In genomic region chr1:127785882-127786281, GRCm38 (mm10) we compare ENCODE assay signal across 22 mouse cellular contexts. TPM values are rescaled to one million over a fixed set of nuclear protein-coding genes. Genes with fewer than 3 reads are reported as not detected.
"Had no signal": no experiment of that assay in that cellular context is flagged by ENCODE, and none has a peak within 500 bp of the region (broad histone marks: within the 10 kb centered on the region; RNA-seq: fewer than 3 reads in every experiment).

No protein-coding gene starts in this region.

- H3K36me3 ChIP-seq: lung, embryonic 15.5 days; midbrain, embryonic 13.5 days; neural tube, embryonic 13.5 days; stomach, embryonic 15.5 days had no signal

- H3K4me2 ChIP-seq: limb, embryonic 12.5 days; liver, embryonic 13.5 days; lung, embryonic 15.5 days; midbrain, embryonic 13.5 days; neural tube, embryonic 13.5 days; stomach, embryonic 15.5 days had no signal

- DNase-seq: kidney, adult 9 months; kidney, postnatal 36 days; liver; liver, embryonic 13.5 days; liver, postnatal 0 days; lung, postnatal 14 days; retina, postnatal 1 day; thymus, adult 2 months; thymus, postnatal 25 days had no signal

- H3K4me1 ChIP-seq: stomach, embryonic 15.5 days had no signal

- H3K9ac ChIP-seq: limb, embryonic 12.5 days; liver, embryonic 13.5 days; liver, postnatal 0 days; lung, embryonic 15.5 days; midbrain, embryonic 13.5 days; neural tube, embryonic 13.5 days; stomach, embryonic 15.5 days had no signal

- H3K27me3 ChIP-seq: limb, embryonic 12.5 days; liver, embryonic 13.5 days; lung, embryonic 15.5 days; megakaryocyte, embryonic 14.5 days; midbrain, embryonic 13.5 days; neural tube, embryonic 13.5 days; stomach, embryonic 15.5 days had no signal

- H3K9me3 ChIP-seq: limb, embryonic 12.5 days; liver, embryonic 13.5 days; lung, embryonic 15.5 days; megakaryocyte, embryonic 14.5 days; midbrain, embryonic 13.5 days; neural tube, embryonic 13.5 days; stomach, embryonic 15.5 days had no signal

- H3K27ac ChIP-seq: kidney, postnatal 0 days; limb, embryonic 12.5 days; liver, embryonic 13.5 days; lung, embryonic 15.5 days; midbrain, embryonic 13.5 days; neural tube, embryonic 13.5 days; stomach, embryonic 15.5 days had no signal

- H3K4me3 ChIP-seq: limb, embryonic 12.5 days; liver, embryonic 13.5 days; lung, embryonic 15.5 days; megakaryocyte, embryonic 14.5 days; midbrain, embryonic 13.5 days; neural tube, embryonic 13.5 days; stomach, embryonic 15.5 days had no signal

- ATAC-seq: intestine, postnatal 0 days; liver, postnatal 0 days; midbrain, embryonic 13.5 days had no signal

RNA-seq across cellular contexts. Expression of gene Acmsd, which starts 56.7 kb away (rescaled TPM):
- total RNA-seq: layer of hippocampus, adult 18-20 months; layer of hippocampus, postnatal 10 days; left cerebral cortex, postnatal 36 days had no signal
- polyA plus RNA-seq: intestine, postnatal 0 days; testis, adult 2 months; urinary bladder, adult 2 months had no signal
